Mouse (Mus musculus) hindlimb bud, embryonic 11.5 days (tissue): ENCODE measurements around the gene Cd5.

ENCODE experiments used
- DNase-seq: peaks from one replicate; pipeline ENCODE4 v3.0.0-alpha.2; 2012; ENCODE audit warnings: low read depth, low spot score; ENCODE audit errors: extremely low spot score

Gene Cd5

GRCm38 (mm10) chr19:10759525-10759924 lies 20.7 kb upstream of the Cd5 start:
- no peak for DNase-seq

GRCm38 (mm10) chr19:10758708-10759107 lies 19.9 kb upstream of the Cd5 start:
- no peak for DNase-seq

GRCm38 (mm10) chr19:10757526-10757925 lies 18.7 kb upstream of the Cd5 start:
- no peak for DNase-seq

GRCm38 (mm10) chr19:10757125-10757524 lies 18.3 kb upstream of the Cd5 start:
- no peak for DNase-seq

- no peak for DNase-seq
Measured at GRCm38 (mm10) chr19:10752646-10753045, 13.8 kb upstream of the Cd5 start.

- DNase-seq, result no peak
Measured at GRCm38 (mm10) chr19:10752106-10752505, 13.3 kb upstream of the Cd5 start.

GRCm38 (mm10) chr19:10751607-10752006 lies 12.8 kb upstream of the Cd5 start:
- DNase-seq, result no peak

- DNase-seq, result no peak
Measured at GRCm38 (mm10) chr19:10750161-10750560, 11.4 kb upstream of the Cd5 start.

- no peak for DNase-seq
Measured at GRCm38 (mm10) chr19:10749295-10749694, 10.5 kb upstream of the Cd5 start.

GRCm38 (mm10) chr19:10748401-10749102 lies 9.8 kb upstream of the Cd5 start:
- DNase-seq, result no peak

- DNase-seq, result no peak
Measured at GRCm38 (mm10) chr19:10747718-10748117, 8.9 kb upstream of the Cd5 start.

GRCm38 (mm10) chr19:10747182-10747581 lies 8.4 kb upstream of the Cd5 start:
- DNase-seq, result no peak

GRCm38 (mm10) chr19:10742565-10742964 lies 3.8 kb upstream of the Cd5 start:
- no peak for DNase-seq

- DNase-seq, result no peak
Measured at GRCm38 (mm10) chr19:10742145-10742544, 3.3 kb upstream of the Cd5 start.

- no peak for DNase-seq
Measured at GRCm38 (mm10) chr19:10740641-10741440, 2.0 kb upstream of the Cd5 start.

- DNase-seq, result no peak
Measured at GRCm38 (mm10) chr19:10739916-10740315, 1.1 kb upstream of the Cd5 start.

- no peak for DNase-seq
Measured at GRCm38 (mm10) chr19:10738038-10738437, 764 bp downstream of the Cd5 start.

GRCm38 (mm10) chr19:10735861-10736260 lies 2.9 kb downstream of the Cd5 start:
- DNase-seq, result no peak

GRCm38 (mm10) chr19:10735061-10735460 lies 3.7 kb downstream of the Cd5 start:
- DNase-seq, result no peak

- DNase-seq, result no peak
Measured at GRCm38 (mm10) chr19:10734554-10734953, 4.2 kb downstream of the Cd5 start.

GRCm38 (mm10) chr19:10733501-10734127 lies 5.2 kb downstream of the Cd5 start:
- no peak for DNase-seq

- DNase-seq, result no peak
Measured at GRCm38 (mm10) chr19:10732741-10733140, 6.1 kb downstream of the Cd5 start.
